Mouse (Mus musculus): ENCODE results near the gene Cdkal1.

- no peak for TF ChIP-seq CTCF (IDR thresholded peaks at IDR 0.05; ENCODE audit: borderline replicate concordance, insufficient read depth, low read depth, low read length)
- TF ChIP-seq POLR2A (IDR thresholded peaks at IDR 0.05; ENCODE audit: borderline replicate concordance, insufficient read depth, low read length) = no peak
These were observed 30.7 kb downstream of the Cdkal1 start for GRCm38 (mm10) chr13:29824797-29825196.
